Mouse (Mus musculus) cerebellum, postnatal 25 days (tissue): ENCODE data around the gene Rasl2-9.
"Not testable (repeated sequence)": the region's sequence is repeated elsewhere in the genome, so short reads cannot be mapped to it uniquely, and the experiment has no call there.

Experiments
- DNase-seq, 2 experiments: peaks; one replicate each; pipeline ENCODE4 v3.0.0; 2021; ENCODE audit warnings: mixed read lengths in 2 of 2

Rasl2-9 gene

DNA sequence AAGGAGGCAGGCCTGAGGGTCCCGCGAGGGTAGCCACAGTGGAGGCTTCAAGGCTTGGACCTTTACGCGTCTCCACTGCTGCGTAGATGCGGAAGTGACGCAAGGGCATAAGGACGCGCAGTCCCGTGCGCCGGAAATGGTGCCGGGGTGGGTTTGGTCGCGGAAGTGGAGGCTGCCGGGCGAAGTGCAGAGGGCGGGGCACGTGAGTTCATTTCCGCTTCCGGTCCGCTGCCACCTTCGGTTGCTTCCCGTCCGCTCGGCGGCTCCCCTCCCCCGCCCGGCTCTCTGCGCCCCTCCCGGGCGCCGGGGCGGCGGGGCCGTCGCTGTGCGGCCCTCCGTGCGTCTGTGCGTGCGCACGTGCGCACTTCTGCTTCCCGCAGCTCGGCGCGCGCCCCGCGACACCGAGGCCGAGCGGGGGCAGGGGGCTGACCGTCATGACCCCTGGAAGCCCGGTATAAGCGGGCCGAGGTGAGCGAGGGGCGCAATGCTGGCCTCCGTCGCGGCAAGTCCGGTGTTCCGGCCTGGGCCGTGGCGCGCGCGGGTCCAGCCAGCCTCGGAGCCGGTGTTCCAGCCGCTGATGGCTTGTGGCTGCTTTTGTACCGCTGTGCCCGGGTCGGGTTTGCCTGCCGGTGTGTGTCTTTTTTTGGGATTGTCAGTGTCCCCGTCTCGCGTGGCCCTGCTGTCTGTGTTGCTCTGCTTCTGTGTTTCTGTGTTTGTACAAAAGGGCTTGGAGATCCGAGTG, 45.6 kb downstream of the Rasl2-9 start, which contains the start of gene Epn1:
Gene Epn1, plus strand, starts transcription at position 226 of the 742 bp plus-strand sequence.
- peak; percentile 98 to 99 for DNase-seq

DNA sequence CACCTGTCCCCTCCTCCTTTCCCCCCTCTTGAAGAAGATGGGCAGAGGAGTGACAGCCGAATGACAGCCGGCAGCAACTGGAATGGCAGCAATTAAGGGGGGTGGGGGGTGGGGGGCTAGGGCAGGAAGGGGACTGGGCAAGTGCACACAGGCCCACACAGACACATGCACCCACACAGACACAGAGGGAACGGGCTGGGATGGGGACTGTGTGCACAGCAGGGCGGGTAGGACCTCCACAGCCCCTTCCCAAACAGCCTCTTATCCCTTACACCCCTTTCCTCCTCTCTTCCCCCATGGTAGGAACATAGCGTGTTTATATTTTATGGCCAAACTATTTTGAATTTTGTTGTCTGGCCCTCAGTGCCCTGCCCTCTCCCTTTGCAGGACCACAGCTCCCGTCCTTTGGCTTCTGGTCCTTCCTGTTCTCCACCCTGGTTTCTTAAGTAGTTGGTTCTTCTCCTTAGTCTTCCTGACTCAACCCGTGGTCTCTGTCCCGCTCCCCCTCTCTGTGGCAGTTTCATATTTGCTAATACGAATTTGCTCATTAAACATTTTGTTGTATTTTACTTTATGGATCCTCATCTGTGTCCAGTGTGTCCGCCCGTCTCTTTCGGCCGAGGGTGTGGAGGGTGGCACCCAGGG, 46.3 kb downstream of the Rasl2-9 start:
- DNase-seq, result not testable (repeated sequence)

DNA sequence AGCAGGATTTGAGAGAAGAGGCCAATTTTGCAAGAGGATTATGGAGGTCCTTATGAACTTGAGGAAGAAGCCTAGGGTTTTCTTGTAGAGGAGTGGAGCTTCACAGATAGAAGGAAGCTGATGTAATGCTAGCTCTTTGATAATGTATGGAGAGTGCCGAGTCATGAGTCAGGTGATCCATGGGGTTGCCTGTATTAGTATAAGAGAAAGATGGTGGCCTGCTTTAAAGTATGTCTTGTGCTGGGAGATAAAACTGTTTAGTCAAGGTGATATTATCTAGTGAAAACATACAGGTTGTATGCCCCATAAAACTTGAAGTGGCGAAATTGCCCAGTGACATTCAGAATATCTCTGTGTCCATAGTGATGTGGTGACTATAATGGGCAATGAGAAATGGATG, 48.8 kb downstream of the Rasl2-9 start:
- no peak for DNase-seq

DNA sequence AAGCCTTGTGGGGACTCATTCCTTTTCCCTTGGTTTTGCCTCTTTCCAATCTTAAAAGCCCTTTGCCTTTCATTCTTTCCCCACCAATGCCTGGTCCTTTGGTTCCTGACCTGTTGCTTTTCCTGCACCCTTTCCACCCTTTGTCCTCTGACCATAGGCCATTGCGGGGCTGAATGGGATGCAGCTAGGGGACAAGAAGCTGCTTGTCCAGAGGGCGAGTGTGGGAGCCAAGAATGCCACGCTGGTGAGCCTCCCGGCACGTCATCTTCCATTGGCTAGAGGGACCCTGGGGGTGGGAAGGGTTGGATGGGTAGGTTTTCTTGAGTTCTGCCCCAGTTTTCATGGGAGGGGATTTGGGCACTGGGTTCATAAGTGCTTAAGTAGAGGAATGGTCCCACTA, 50.8 kb downstream of the Rasl2-9 start:
- DNase-seq, result no peak
